Mouse (Mus musculus): ENCODE data around the gene Adamts17.
A peak's percentile ranks its signal among the peaks of the same experiment; 100 is the strongest.

Gene Adamts17

GRCm38 (mm10) chr7:67072015-67072685, 232.6 kb downstream of the Adamts17 start:
- DNase-seq (ENCODE audit: low read depth, low spot score): no peak

GRCm38 (mm10) chr7:67082751-67083150, 243.2 kb downstream of the Adamts17 start:
- DNase-seq (ENCODE audit: low read depth, low spot score): no peak

GRCm38 (mm10) chr7:67087759-67088158, 248.2 kb downstream of the Adamts17 start:
- DNase-seq (ENCODE audit: low read depth, low spot score): peak; percentile 39

GRCm38 (mm10) chr7:67097096-67097495, 257.6 kb downstream of the Adamts17 start:
- no peak for DNase-seq (ENCODE audit: low read depth, low spot score)

- DNase-seq (ENCODE audit: low read depth, low spot score): no peak
Observed at GRCm38 (mm10) chr7:67101418-67101973, 262.0 kb downstream of the Adamts17 start.

- peak; percentile 46 for DNase-seq (ENCODE audit: low read depth, low spot score)
Observed at GRCm38 (mm10) chr7:67110551-67111159, 271.1 kb downstream of the Adamts17 start.

GRCm38 (mm10) chr7:67112495-67113216, 273.1 kb downstream of the Adamts17 start:
- no peak for DNase-seq (ENCODE audit: low read depth, low spot score)

- DNase-seq (ENCODE audit: low read depth, low spot score): no peak
Observed at GRCm38 (mm10) chr7:67114056-67114455, 274.5 kb downstream of the Adamts17 start.

GRCm38 (mm10) chr7:67115056-67115455, 275.5 kb downstream of the Adamts17 start:
- no peak for DNase-seq (ENCODE audit: low read depth, low spot score)

GRCm38 (mm10) chr7:67135140-67135539, 295.6 kb downstream of the Adamts17 start:
- DNase-seq (ENCODE audit: low read depth, low spot score): no peak

GRCm38 (mm10) chr7:67142347-67143015, 302.9 kb downstream of the Adamts17 start:
- DNase-seq (ENCODE audit: low read depth, low spot score): no peak

- no peak for DNase-seq (ENCODE audit: low read depth, low spot score)
Observed at GRCm38 (mm10) chr7:67145748-67146147, 306.2 kb downstream of the Adamts17 start.

GRCm38 (mm10) chr7:67146151-67146550, 306.6 kb downstream of the Adamts17 start:
- DNase-seq (ENCODE audit: low read depth, low spot score): no peak

GRCm38 (mm10) chr7:67149707-67150106, 310.2 kb downstream of the Adamts17 start:
- no peak for DNase-seq (ENCODE audit: low read depth, low spot score)

GRCm38 (mm10) chr7:67152626-67153025, 313.1 kb downstream of the Adamts17 start:
- DNase-seq (ENCODE audit: low read depth, low spot score): no peak

GRCm38 (mm10) chr7:67162135-67162534, 322.6 kb downstream of the Adamts17 start:
- DNase-seq (ENCODE audit: low read depth, low spot score): no peak

- no peak for DNase-seq (ENCODE audit: low read depth, low spot score)
Observed at GRCm38 (mm10) chr7:67168288-67168687, 328.8 kb downstream of the Adamts17 start.

- no peak for DNase-seq (ENCODE audit: low read depth, low spot score)
Observed at GRCm38 (mm10) chr7:67168763-67169569, 329.4 kb downstream of the Adamts17 start.

GRCm38 (mm10) chr7:67173522-67174195, 334.1 kb downstream of the Adamts17 start:
- no peak for DNase-seq (ENCODE audit: low read depth, low spot score)

GRCm38 (mm10) chr7:67183786-67184185, 344.3 kb downstream of the Adamts17 start:
- DNase-seq (ENCODE audit: low read depth, low spot score): no peak
